Mouse (Mus musculus) cortical plate, adult 2 months (tissue): Measurements from ENCODE around the gene Psmb3.

Source experiments
- CTCF ChIP-seq: fragments of 200-500 bp; IDR thresholded peaks from 2 replicates; pipeline ENCODE4 v1.5.1; 2011; ENCODE audit warnings: mild to moderate bottlenecking, control low read depth, low read length; ENCODE audit not compliant: insufficient read depth; ENCODE audit errors: extremely low read depth
- POLR2A ChIP-seq: fragments of 200-500 bp; IDR thresholded peaks from 2 replicates; pipeline ENCODE4 v1.6.1; 2011; ENCODE audit warnings: mild to moderate bottlenecking, low read length, control low read depth; ENCODE audit not compliant: insufficient read depth; ENCODE audit errors: extremely low read depth

- TF ChIP-seq POLR2A (no peak), CTCF (no peak)
Measured at GRCm38 (mm10) chr11:97662893-97663527, 40.2 kb upstream of the Psmb3 start, which contains the start of gene Mllt6.
